Mouse (Mus musculus): Measurements from ENCODE around the gene Lamtor2. TPM values are rescaled to one million over a fixed set of nuclear protein-coding genes. Genes with fewer than 3 reads are reported as not detected.

The Lamtor2 gene
- polyA plus RNA-seq, 1 experiment from 2014 or later = 107 TPM

GRCm38 (mm10) chr3:88570341-88570740, 17.5 kb upstream of the Lamtor2 start:
- no peak overlapping the region for H3K9ac ChIP-seq
- H3K36me3 ChIP-seq (replicated peaks; ENCODE audit: control insufficient read depth, insufficient read depth) = peaks cover 55% of the 10 kb centered on the region
- DNase-seq (ENCODE audit: low spot score) = no peak
- H3K4me2 ChIP-seq (replicated peaks) = no peak overlapping the region
- H3K27me3 ChIP-seq (ENCODE audit: control insufficient read depth, insufficient read depth, low read length) = no peaks in the 10 kb centered on the region
- H3K4me3 ChIP-seq (replicated peaks; ENCODE audit: low read length) = no peak overlapping the region
- WGBS = 95% methylated on average over 10 of the region's 10 CpGs
- no peaks in the 10 kb centered on the region for H3K4me1 ChIP-seq (replicated peaks; ENCODE audit: control insufficient read depth, insufficient read depth, low read length)
- H3K9me3 ChIP-seq (ENCODE audit: control insufficient read depth, low read length) = no peaks in the 10 kb centered on the region
- no peak overlapping the region for H3K27ac ChIP-seq
- no peak for ATAC-seq (ENCODE audit: low FRiP score)

DNA sequence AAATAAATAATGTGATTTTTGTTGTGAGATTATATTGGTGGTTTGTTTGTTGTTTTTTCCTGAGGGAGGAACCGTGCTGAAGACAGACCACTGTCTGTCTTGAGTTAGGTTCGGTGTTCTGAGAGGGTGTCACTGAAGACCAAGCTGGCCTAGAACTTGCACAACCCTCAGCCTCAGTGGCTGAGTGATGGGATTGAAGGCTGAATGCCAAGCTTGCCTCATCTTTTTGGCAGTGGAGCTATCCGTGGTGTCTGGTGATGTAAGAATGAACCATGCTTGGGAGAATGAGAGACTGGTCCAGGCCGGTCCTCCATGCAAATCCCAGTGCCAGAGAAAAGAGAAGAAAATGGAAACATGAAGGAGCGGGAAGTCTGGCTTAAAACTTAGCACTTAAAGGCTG, 16.8 kb upstream of the Lamtor2 start:
- peaks cover 62% of the 10 kb centered on the region for H3K36me3 ChIP-seq (replicated peaks; ENCODE audit: control insufficient read depth, insufficient read depth)
- ATAC-seq (ENCODE audit: low FRiP score) (no peak), DNase-seq (ENCODE audit: low spot score) (no peak)
- no peaks in the 10 kb centered on the region for H3K27me3 ChIP-seq (ENCODE audit: control insufficient read depth, insufficient read depth, low read length)
- no peak overlapping the region for H3K9ac ChIP-seq
- H3K27ac ChIP-seq = no peak overlapping the region
- H3K4me2 ChIP-seq (replicated peaks) = no peak overlapping the region
- no peaks in the 10 kb centered on the region for H3K4me1 ChIP-seq (replicated peaks; ENCODE audit: control insufficient read depth, insufficient read depth, low read length)
- no peak overlapping the region for H3K4me3 ChIP-seq (replicated peaks; ENCODE audit: low read length)
- H3K9me3 ChIP-seq (ENCODE audit: control insufficient read depth, low read length) = no peaks in the 10 kb centered on the region
- 97% methylated on average over 5 of the region's 5 CpGs for WGBS

DNA sequence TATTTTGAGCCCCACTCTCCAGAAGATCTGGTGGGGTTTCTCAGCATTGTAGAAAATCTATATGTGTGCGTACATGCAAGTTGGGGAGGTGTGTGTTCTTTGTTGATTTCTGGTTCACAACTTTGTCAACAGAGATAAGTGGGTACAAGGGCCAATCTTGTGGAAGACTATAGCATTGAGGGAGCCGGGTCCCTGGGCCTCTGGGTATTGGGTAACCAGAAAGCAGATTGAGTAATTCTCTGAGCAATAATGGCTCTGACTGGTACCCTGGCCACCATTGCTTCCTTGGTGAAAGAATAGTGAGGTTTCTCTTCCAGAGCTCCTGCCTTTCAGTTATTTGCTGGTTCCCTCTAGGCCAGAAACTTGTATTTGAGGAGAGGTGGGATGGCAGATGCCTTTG, 16.2 kb upstream of the Lamtor2 start:
- Histone ChIP-seq H3K9me3 (ENCODE audit: control insufficient read depth, low read length) (no peaks in the 10 kb centered on the region), H3K4me2 (replicated peaks) (no peak overlapping the region), H3K27ac (no peak overlapping the region), H3K4me3 (replicated peaks; ENCODE audit: low read length) (no peak overlapping the region), H3K27me3 (ENCODE audit: control insufficient read depth, insufficient read depth, low read length) (no peaks in the 10 kb centered on the region), H3K36me3 (replicated peaks; ENCODE audit: control insufficient read depth, insufficient read depth) (peaks cover 68% of the 10 kb centered on the region), H3K4me1 (replicated peaks; ENCODE audit: control insufficient read depth, insufficient read depth, low read length) (no peaks in the 10 kb centered on the region), H3K9ac (no peak overlapping the region)
- ATAC-seq (ENCODE audit: low FRiP score) = no peak
- no peak for DNase-seq (ENCODE audit: low spot score)
- 95% methylated on average over 2 of the region's 2 CpGs for WGBS

GRCm38 (mm10) chr3:88568615-88569014, 15.7 kb upstream of the Lamtor2 start:
- Histone ChIP-seq H3K4me3 (replicated peaks; ENCODE audit: low read length) (no peak overlapping the region), H3K27me3 (ENCODE audit: control insufficient read depth, insufficient read depth, low read length) (no peaks in the 10 kb centered on the region), H3K9ac (no peak overlapping the region), H3K4me1 (replicated peaks; ENCODE audit: control insufficient read depth, insufficient read depth, low read length) (no peaks in the 10 kb centered on the region), H3K9me3 (ENCODE audit: control insufficient read depth, low read length) (no peaks in the 10 kb centered on the region), H3K36me3 (replicated peaks; ENCODE audit: control insufficient read depth, insufficient read depth) (peaks cover 72% of the 10 kb centered on the region), H3K4me2 (replicated peaks) (no peak overlapping the region), H3K27ac (no peak overlapping the region)
- 98% methylated on average over 2 of the region's 2 CpGs for WGBS
- ATAC-seq (ENCODE audit: low FRiP score) (no peak), DNase-seq (ENCODE audit: low spot score) (no peak)

- no peaks in the 10 kb centered on the region for H3K9me3 ChIP-seq (ENCODE audit: control insufficient read depth, low read length)
- H3K4me3 ChIP-seq (replicated peaks; ENCODE audit: low read length) = no peak overlapping the region
- H3K4me2 ChIP-seq (replicated peaks) = no peak overlapping the region
- peaks cover 80% of the 10 kb centered on the region for H3K36me3 ChIP-seq (replicated peaks; ENCODE audit: control insufficient read depth, insufficient read depth)
- no peak overlapping the region for H3K9ac ChIP-seq
- DNase-seq (ENCODE audit: low spot score) (no peak), ATAC-seq (ENCODE audit: low FRiP score) (no peak)
- WGBS = 95% methylated on average over 6 of the region's 6 CpGs
- no peak overlapping the region for H3K27ac ChIP-seq
- H3K27me3 ChIP-seq (ENCODE audit: control insufficient read depth, insufficient read depth, low read length) = no peaks in the 10 kb centered on the region
- H3K4me1 ChIP-seq (replicated peaks; ENCODE audit: control insufficient read depth, insufficient read depth, low read length) = no peaks in the 10 kb centered on the region
These were observed 15.0 kb upstream of the Lamtor2 start for GRCm38 (mm10) chr3:88567892-88568291.

DNA sequence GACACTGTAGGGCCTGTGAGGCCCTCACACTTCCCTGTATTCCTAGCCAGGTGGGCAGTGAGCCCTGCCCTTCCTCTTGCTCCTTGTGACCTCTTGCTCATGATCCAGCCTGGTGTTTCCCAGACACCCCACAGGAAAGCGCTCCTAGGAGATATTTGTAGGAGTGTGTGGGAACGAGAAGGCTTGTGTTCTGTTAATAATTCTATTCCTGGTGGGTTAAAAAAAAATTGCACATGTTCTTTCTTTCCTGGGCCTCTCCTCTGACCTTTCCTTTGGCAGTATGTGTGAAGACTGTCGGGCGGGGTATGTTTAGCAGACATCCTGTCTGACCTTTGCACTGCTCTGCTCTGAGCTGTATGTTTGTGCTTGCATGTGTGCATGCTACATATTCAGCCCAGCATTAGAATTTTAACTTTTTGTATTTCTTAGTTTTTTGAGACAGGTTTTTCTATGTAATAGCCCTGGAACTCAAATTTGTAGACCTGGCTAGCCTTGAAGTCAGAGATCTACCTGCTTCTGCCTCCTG, 13.7 kb upstream of the Lamtor2 start:
- ATAC-seq (ENCODE audit: low FRiP score) (no peak), DNase-seq (ENCODE audit: low spot score) (no peak)
- no peak overlapping the region for H3K4me3 ChIP-seq (replicated peaks; ENCODE audit: low read length)
- H3K4me1 ChIP-seq (replicated peaks; ENCODE audit: control insufficient read depth, insufficient read depth, low read length) = no peaks in the 10 kb centered on the region
- peaks cover 92% of the 10 kb centered on the region for H3K36me3 ChIP-seq (replicated peaks; ENCODE audit: control insufficient read depth, insufficient read depth)
- H3K27ac ChIP-seq = no peak overlapping the region
- no peaks in the 10 kb centered on the region for H3K9me3 ChIP-seq (ENCODE audit: control insufficient read depth, low read length)
- WGBS = 90% methylated on average over 4 of the region's 4 CpGs
- H3K9ac ChIP-seq = no peak overlapping the region
- H3K4me2 ChIP-seq (replicated peaks) = no peak overlapping the region
- H3K27me3 ChIP-seq (ENCODE audit: control insufficient read depth, insufficient read depth, low read length) = no peaks in the 10 kb centered on the region

DNA sequence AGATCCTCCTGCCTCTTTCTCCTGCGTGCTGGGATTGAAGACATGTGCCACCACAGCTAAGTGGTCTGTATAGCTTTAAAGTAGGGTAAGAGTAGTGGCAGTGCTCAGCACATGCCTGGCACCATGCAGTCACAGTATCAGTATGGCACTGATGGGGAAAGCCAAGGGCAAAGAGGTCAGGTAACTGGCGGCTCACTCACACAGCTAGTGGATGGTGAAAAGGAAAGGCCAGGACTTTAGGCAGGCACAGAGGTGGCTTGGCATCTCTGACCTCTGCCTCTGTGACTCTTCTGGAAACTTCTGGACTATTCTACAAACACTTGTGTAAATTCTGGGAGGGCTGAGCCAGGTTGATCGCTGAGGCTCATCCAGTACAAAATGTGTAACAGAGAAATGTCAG, 13.2 kb upstream of the Lamtor2 start:
- no peak overlapping the region for H3K27ac ChIP-seq
- DNase-seq (ENCODE audit: low spot score) (no peak), ATAC-seq (ENCODE audit: low FRiP score) (no peak)
- no peak overlapping the region for H3K9ac ChIP-seq
- H3K27me3 ChIP-seq (ENCODE audit: control insufficient read depth, insufficient read depth, low read length) = no peaks in the 10 kb centered on the region
- no peaks in the 10 kb centered on the region for H3K4me1 ChIP-seq (replicated peaks; ENCODE audit: control insufficient read depth, insufficient read depth, low read length)
- H3K36me3 ChIP-seq (replicated peaks; ENCODE audit: control insufficient read depth, insufficient read depth) = peaks cover 97% of the 10 kb centered on the region
- H3K4me3 ChIP-seq (replicated peaks; ENCODE audit: low read length) = no peak overlapping the region
- no peaks in the 10 kb centered on the region for H3K9me3 ChIP-seq (ENCODE audit: control insufficient read depth, low read length)
- 90% methylated on average over 3 of the region's 3 CpGs for WGBS
- H3K4me2 ChIP-seq (replicated peaks) = no peak overlapping the region

DNA sequence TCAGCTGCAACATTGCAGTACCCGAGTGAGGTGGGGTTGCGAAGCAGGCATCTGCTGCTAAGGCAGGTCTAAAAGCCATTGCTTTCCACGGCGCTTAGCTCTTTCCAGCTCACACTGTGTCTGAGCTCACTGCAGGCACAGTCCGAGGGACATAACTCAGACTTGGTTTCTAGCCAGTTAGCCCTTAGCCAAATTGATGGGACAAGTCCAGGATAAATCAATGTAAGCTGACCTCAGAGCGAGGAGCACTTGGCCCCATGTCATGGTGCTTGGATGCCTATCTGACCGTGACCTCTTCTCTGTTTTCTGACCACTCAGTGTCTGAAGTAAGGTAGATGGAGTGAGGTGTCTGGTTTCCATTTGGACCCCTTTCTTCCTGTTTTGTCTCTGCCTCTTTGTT, 11.1 kb upstream of the Lamtor2 start:
- peaks cover 98% of the 10 kb centered on the region for H3K36me3 ChIP-seq (replicated peaks; ENCODE audit: control insufficient read depth, insufficient read depth)
- H3K4me3 ChIP-seq (replicated peaks; ENCODE audit: low read length) = no peak overlapping the region
- no peaks in the 10 kb centered on the region for H3K27me3 ChIP-seq (ENCODE audit: control insufficient read depth, insufficient read depth, low read length)
- ATAC-seq (ENCODE audit: low FRiP score) (no peak), DNase-seq (ENCODE audit: low spot score) (no peak)
- H3K27ac ChIP-seq = no peak overlapping the region
- no peaks in the 10 kb centered on the region for H3K9me3 ChIP-seq (ENCODE audit: control insufficient read depth, low read length)
- H3K4me1 ChIP-seq (replicated peaks; ENCODE audit: control insufficient read depth, insufficient read depth, low read length) = no peaks in the 10 kb centered on the region
- no peak overlapping the region for H3K9ac ChIP-seq
- H3K4me2 ChIP-seq (replicated peaks) = no peak overlapping the region
- WGBS = 89% methylated on average over 7 of the region's 7 CpGs

GRCm38 (mm10) chr3:88563442-88563841, 10.6 kb upstream of the Lamtor2 start:
- ATAC-seq (ENCODE audit: low FRiP score) (peak; percentile 35; the same call in 1 of the 2 replicates), DNase-seq (ENCODE audit: low spot score) (no peak)
- Histone ChIP-seq H3K27me3 (ENCODE audit: control insufficient read depth, insufficient read depth, low read length) (no peaks in the 10 kb centered on the region), H3K4me2 (replicated peaks) (no peak overlapping the region), H3K4me1 (replicated peaks; ENCODE audit: control insufficient read depth, insufficient read depth, low read length) (no peaks in the 10 kb centered on the region), H3K4me3 (replicated peaks; ENCODE audit: low read length) (no peak overlapping the region), H3K9me3 (ENCODE audit: control insufficient read depth, low read length) (no peaks in the 10 kb centered on the region), H3K36me3 (replicated peaks; ENCODE audit: control insufficient read depth, insufficient read depth) (peaks cover 98% of the 10 kb centered on the region), H3K9ac (no peak overlapping the region), H3K27ac (no peak overlapping the region)
- 45% methylated on average over 4 of the region's 4 CpGs for WGBS

GRCm38 (mm10) chr3:88561989-88562388, 9.1 kb upstream of the Lamtor2 start:
- ATAC-seq (ENCODE audit: low FRiP score) (no peak), DNase-seq (ENCODE audit: low spot score) (no peak)
- H3K27ac ChIP-seq = no peak overlapping the region
- no peaks in the 10 kb centered on the region for H3K9me3 ChIP-seq (ENCODE audit: control insufficient read depth, low read length)
- peaks cover 98% of the 10 kb centered on the region for H3K36me3 ChIP-seq (replicated peaks; ENCODE audit: control insufficient read depth, insufficient read depth)
- H3K4me3 ChIP-seq (replicated peaks; ENCODE audit: low read length) = no peak overlapping the region
- H3K9ac ChIP-seq = no peak overlapping the region
- no peaks in the 10 kb centered on the region for H3K4me1 ChIP-seq (replicated peaks; ENCODE audit: control insufficient read depth, insufficient read depth, low read length)
- 55% methylated on average over 4 of the region's 4 CpGs for WGBS
- no peaks in the 10 kb centered on the region for H3K27me3 ChIP-seq (ENCODE audit: control insufficient read depth, insufficient read depth, low read length)
- H3K4me2 ChIP-seq (replicated peaks) = no peak overlapping the region

Measured in hindbrain, embryonic 14.5 days (tissue).